Mouse (Mus musculus): ENCODE results near the gene Coa5.

GRCm38 (mm10) chr1:37379536-37379935, 50.4 kb downstream of the Coa5 start:
- TF ChIP-seq TCF12 (IDR thresholded peaks at IDR 0.05; ENCODE audit: insufficient read depth, poor library complexity, severe bottlenecking) (no peak), MAX (IDR thresholded peaks at IDR 0.05; ENCODE audit: low read depth) (no peak), POLR2A (IDR thresholded peaks at IDR 0.05; ENCODE audit: insufficient read length, low read depth) (no peak), MYOD1 (IDR thresholded peaks at IDR 0.05; ENCODE audit: control insufficient read depth in 1 of 3, insufficient read length in 2 of 3, low read depth in 2 of 3) (no peak), USF1 (IDR thresholded peaks at IDR 0.05; ENCODE audit: low read depth) (no peak), E2F4 (IDR thresholded peaks at IDR 0.05; ENCODE audit: insufficient read depth) (no peak), TCF3 (IDR thresholded peaks at IDR 0.05; ENCODE audit: insufficient read length, low read depth) (no peak)
